In the genomic region with DNA sequence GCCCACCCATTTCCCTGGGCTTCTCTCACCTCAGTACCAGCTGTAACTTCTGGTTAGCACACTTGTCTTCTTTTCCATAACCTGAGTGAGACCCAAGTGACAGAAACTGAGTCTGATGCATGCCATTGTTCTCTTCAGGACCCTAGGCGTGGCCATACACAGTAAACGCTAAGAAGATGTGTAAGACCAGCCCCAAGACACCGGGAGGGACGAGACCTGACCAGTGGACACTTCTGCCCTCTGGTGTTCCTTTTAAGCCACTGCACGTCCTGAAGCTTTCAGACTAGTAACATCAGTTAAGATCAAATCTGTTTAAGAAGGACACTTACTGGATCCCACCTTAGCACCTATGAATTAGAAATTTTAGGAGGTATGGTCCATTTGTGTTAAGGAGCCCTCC, we compare ENCODE assay signal across 7 mouse cellular contexts. TPM values are rescaled to one million over a fixed set of nuclear protein-coding genes. Genes with fewer than 3 reads are reported as not detected.
DNase-seq lines count a peak whose midpoint lies in the region; ATAC-seq lines count a peak whose summit lies in the region.

No protein-coding gene starts in this region.

- peak; percentile 85 for DNase-seq in 3T3-L1 (ENCODE audit: low read depth, low spot score)
- peak; percentile 56 for DNase-seq in cerebellum, adult 9-11 months
- peak; percentile 68 to 86 for DNase-seq in frontal cortex, postnatal 36 days (ENCODE audit: low spot score in 2 of 2)
- peak; percentile 79 to 84 for DNase-seq in kidney, postnatal 25 days
- DNase-seq in lung, postnatal 36 days, result peak; percentile 91
- peak; percentile 67 for DNase-seq in retina, postnatal 7 days (ENCODE audit: low read depth, low spot score)

- peak; percentile 41 for ATAC-seq in CD4-positive, CD25-positive, alpha-beta regulatory T cell, adult 4 months

RNA-seq across cellular contexts. Expression of a gene that starts 12.0 kb away (rescaled TPM):
- polyA plus RNA-seq in CD4-positive, CD25-positive, alpha-beta regulatory T cell, adult 4 months (2017; shearing (Covaris generic)), result under 1 TPM in 1 of 2 experiments, not detected in 1; 0.15 TPM

RNA-seq across cellular contexts. Expression of a gene that starts 16.1 kb away (rescaled TPM):
- polyA plus RNA-seq in CD4-positive, CD25-positive, alpha-beta regulatory T cell, adult 4 months (2017; shearing (Covaris generic)), result 10 to 100 TPM; 13.6 to 21.0 TPM

Comparison
In these comparisons a context has a peak if more than half of its experiments do, and no peak if none do; other contexts are left out.
1. Peak in every context shown above with its lines: DNase-seq and ATAC-seq.